Mouse (Mus musculus) heart, adult 2 months (tissue): ENCODE measurements at regions not wholly inside any gene's neighbourhood (a gene's known extent, or its start where the extent isn't known, plus 50 kb on each side); places are given as distances from the start of the nearest gene placed in this dataset.

Experiments used
- DNase-seq, 2 experiments: peaks; one replicate each; pipeline ENCODE4 v3.0.0; 2021
- H3K27ac ChIP-seq: fragments of 200-600 bp; 2 replicates; pipeline ENCODE4 v1.8.1; 2022
- H3K27me3 ChIP-seq: fragments of 200-500 bp; 2 replicates; pipeline ENCODE4 v1.6.1; 2012; ENCODE audit warnings: mild to moderate bottlenecking, low read length, inconsistent platforms, mixed read lengths; ENCODE audit not compliant: control insufficient read depth, insufficient read depth
- H3K36me3 ChIP-seq: fragments of 200-500 bp; 2 replicates; pipeline ENCODE4 v1.6.1; 2012; ENCODE audit warnings: low read length, inconsistent platforms; ENCODE audit not compliant: control insufficient read depth, insufficient read depth
- H3K4me1 ChIP-seq: fragments of 200-500 bp; 2 replicates; pipeline ENCODE4 v1.6.1; 2011; ENCODE audit warnings: low read length; ENCODE audit not compliant: control insufficient read depth, insufficient read depth
- H3K4me3 ChIP-seq: fragments of 200-600 bp; 2 replicates; pipeline ENCODE4 v1.8.1; 2022
- H3K79me2 ChIP-seq: fragments of 200-500 bp; replicated peaks from 2 replicates; pipeline ENCODE4 v1.6.1; 2012; ENCODE audit warnings: mild to moderate bottlenecking, inconsistent platforms, low read length, moderate library complexity, mixed read lengths; ENCODE audit not compliant: control insufficient read depth, insufficient read depth
- H3K9ac ChIP-seq: fragments of 200-500 bp; 2 replicates; pipeline ENCODE4 v1.6.1; 2012; ENCODE audit warnings: low read depth, mild to moderate bottlenecking, control low read depth, inconsistent platforms, low read length, mixed read lengths
- CTCF ChIP-seq: fragments of 200-600 bp; IDR thresholded peaks from 2 replicates; pipeline ENCODE4 v1.8.1; 2022; ENCODE audit warnings: antibody characterized with exemption, mild to moderate bottlenecking, moderate library complexity
- EP300 ChIP-seq: fragments of 200-500 bp; IDR thresholded peaks from 2 replicates; pipeline ENCODE4 v1.6.1; 2011; ENCODE audit warnings: low read depth, low read length, control low read depth; ENCODE audit not compliant: insufficient read depth
- POLR2A ChIP-seq: fragments of 200-500 bp; IDR thresholded peaks from 2 replicates; pipeline ENCODE4 v1.6.1; 2011; ENCODE audit warnings: mild to moderate bottlenecking, low read depth, low read length, control low read depth; ENCODE audit not compliant: insufficient read depth
- WGBS: fragments of 180-500 bp; shearing (Covaris S2); methylation state at CpG from one replicate; pipeline ENCODE4 v1.1.7; 2018; 5-methylcytosine and 5-hydroxymethylcytosine counted together
- intact Hi-C: fragments of 180-260 bp; cut with DNase I; formaldehyde crosslinking; loops from one replicate; pipeline ENCODE4 v1.15.1; 2025

DNA sequence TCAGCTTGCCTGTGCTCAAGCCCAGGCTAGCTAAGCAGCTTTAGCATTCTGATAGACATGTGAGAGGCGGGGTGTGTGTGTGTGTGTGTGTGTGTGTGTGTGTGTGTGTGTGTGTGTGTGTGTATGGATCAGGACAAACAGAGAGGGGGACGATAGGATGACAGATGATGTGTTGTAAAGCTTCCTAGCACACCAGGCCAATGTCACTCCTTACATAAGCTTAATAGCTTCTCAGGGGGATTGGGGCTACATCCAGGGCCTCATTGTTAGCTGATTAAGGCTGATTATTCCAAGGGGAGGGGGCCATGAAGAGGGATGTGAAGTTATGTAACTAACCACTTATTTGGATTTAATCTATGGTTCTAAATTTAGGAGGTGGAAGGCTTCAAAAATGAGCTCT is 76.9 kb downstream of the Lsm3 start:
- Histone ChIP-seq H3K4me1 (peaks cover 2% of the 10 kb centered on the region), H3K4me3 (no peak overlapping the region), H3K36me3 (no peaks in the 10 kb centered on the region), H3K79me2 (no peaks in the 10 kb centered on the region), H3K9ac (no peak overlapping the region), H3K27ac (no peak overlapping the region), H3K27me3 (no peaks in the 10 kb centered on the region)
- no peak for DNase-seq
- WGBS = 75% methylated on average over 2 of the region's 2 CpGs
- intact Hi-C loops = no loop called here
- no peak for TF ChIP-seq CTCF
- no peak for TF ChIP-seq EP300
- TF ChIP-seq POLR2A = no peak

DNA sequence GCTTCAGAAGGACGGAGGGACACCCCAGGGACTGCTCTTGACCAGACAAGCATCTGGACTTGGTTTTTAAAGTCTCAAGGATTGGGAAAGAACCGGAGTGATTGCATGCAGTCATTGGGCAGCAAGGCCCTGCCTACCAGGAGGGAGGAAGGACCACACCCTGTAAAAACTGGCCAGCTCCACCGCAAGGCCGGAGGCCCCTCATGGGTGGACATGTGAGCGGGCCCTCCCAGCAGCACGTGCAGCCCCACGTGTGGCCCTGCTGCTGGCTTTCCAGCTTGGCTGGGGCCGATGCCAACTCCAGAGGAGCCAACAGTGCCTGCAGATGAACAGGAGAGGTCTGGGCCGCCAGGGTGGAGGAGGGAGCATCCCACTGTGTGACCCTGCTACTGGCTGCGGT is 83.2 kb downstream of the Lsm3 start:
- Histone ChIP-seq H3K79me2 (no peaks in the 10 kb centered on the region), H3K4me1 (peaks cover 13% of the 10 kb centered on the region), H3K9ac (peak overlapping the region; percentile 28; the same call in 1 of the 2 replicates), H3K4me3 (no peak overlapping the region), H3K36me3 (no peaks in the 10 kb centered on the region), H3K27me3 (no peaks in the 10 kb centered on the region), H3K27ac (no peak overlapping the region; the same call in 1 of the 2 replicates)
- TF ChIP-seq CTCF = peak; percentile 46
- TF ChIP-seq POLR2A = peak; percentile 56
- TF ChIP-seq EP300 = peak; percentile 96
- intact Hi-C loops = loop anchor here (5.0 kb wide), 1 partner anchor 83 kb away; the partner anchor contains the start of gene Slc6a6
- peak; percentile 95 to 97 for DNase-seq
- 9% methylated on average over 10 of the region's 10 CpGs for WGBS

DNA sequence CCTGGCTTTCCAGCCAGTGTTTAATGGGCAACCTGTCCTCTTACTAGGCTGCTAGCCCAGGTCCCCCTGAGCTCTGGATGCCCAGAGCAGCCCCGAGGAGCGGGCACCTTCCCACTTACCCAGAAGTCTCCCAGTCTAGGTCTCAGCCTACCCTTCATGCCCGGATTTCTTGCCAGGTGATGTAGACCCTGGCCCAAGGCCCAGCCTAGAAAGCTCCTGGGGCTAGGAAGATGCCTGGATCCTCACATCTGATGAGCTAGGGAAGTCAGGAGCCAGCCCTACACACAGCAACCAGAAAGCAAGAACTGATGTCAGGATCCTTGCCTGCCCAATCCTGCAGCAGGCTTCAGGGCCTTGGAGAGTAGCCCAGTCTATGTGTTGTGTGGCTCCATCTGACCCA is 83.7 kb upstream of the Slc6a6 start:
- no peak overlapping the region for H3K27ac ChIP-seq
- 89% methylated on average over 3 of the region's 3 CpGs for WGBS

DNA sequence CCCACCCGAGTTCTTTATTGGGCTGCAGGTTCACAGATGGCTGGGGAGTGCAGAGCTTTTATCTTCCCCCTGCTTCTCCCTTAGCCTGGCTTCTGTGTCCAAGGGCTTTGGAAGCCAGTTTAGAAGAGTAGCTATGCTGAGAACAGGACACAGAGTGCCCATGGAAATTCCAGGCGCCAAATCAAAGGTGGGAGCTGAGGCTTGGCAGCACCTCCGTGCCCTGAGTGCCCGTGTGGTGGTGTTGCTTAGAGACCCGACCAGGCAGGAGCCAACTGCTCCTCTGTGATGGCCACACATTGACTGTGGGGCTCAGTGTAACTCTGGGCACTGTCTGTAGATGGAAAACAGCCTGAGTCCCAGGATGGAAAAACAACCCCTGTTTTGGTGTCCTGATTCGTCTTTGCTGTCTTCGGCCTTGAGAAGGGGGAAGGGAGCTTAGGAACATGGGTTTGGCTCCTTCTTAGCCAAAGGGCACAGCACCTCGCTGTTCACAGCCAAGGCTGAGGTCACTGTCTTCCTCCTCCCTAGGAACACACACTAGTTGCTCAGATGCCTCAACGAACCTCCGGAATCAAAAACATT is 77.1 kb upstream of the Slc6a6 start:
- intact Hi-C loops = no loop called here
- Histone ChIP-seq H3K27me3 (no peaks in the 10 kb centered on the region), H3K79me2 (no peaks in the 10 kb centered on the region), H3K9ac (no peak overlapping the region), H3K4me3 (no peak overlapping the region), H3K4me1 (peaks cover 7% of the 10 kb centered on the region), H3K27ac (no peak overlapping the region), H3K36me3 (no peaks in the 10 kb centered on the region)
- no peak for TF ChIP-seq CTCF
- TF ChIP-seq EP300 = peak; percentile 88
- no peak for TF ChIP-seq POLR2A
- DNase-seq = peak in 1 of 2 experiments; percentile 61
- 62% methylated on average over 10 of the region's 10 CpGs for WGBS

More for the DNA sequence above, 83.7 kb upstream of the Slc6a6 start:
- DNase-seq = no peak
- no peak for TF ChIP-seq CTCF
- TF ChIP-seq EP300 = no peak
- TF ChIP-seq POLR2A = no peak
- intact Hi-C loops = no loop called here
- Histone ChIP-seq H3K79me2 (no peaks in the 10 kb centered on the region), H3K4me3 (no peak overlapping the region), H3K9ac (no peak overlapping the region), H3K36me3 (no peaks in the 10 kb centered on the region), H3K4me1 (peaks cover 13% of the 10 kb centered on the region), H3K27me3 (no peaks in the 10 kb centered on the region)

DNA sequence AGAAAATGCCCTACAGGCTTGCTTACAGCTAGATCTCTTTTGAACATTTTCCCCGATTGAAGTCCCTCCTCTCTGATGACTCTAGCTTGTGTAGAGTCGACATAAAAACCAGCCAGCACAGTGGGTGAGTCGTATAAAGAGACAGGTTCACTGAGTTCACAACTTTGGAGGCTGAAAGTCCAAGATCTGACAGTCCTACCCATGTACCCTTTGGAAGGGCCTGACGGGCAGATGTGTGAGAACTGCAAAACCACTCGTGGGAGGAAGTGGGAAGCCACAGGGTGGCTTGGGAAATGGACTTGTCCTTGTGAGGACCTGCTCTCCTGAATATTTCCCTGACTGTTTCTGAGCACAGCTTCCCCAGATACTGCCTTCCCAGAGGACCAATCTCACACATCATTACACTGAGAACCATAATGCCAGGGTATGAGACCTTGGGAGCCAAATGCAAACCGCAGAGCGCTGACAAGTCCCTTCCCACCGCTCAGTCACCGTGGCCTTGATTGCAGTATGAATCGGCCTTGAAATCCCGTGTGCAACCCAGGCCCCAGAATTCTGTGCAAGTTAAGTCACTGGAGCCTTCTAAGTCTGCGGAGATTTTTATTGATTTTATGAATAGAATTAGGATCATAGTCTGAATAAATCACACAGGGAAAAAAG is 76.1 kb upstream of the Slc6a6 start:
- no peak overlapping the region for H3K4me3 ChIP-seq
- H3K36me3 ChIP-seq = no peaks in the 10 kb centered on the region
- H3K27me3 ChIP-seq = no peaks in the 10 kb centered on the region
- no peak overlapping the region for H3K27ac ChIP-seq
- no peak for TF ChIP-seq POLR2A
- no peak for TF ChIP-seq CTCF
- TF ChIP-seq EP300 = no peak
- H3K79me2 ChIP-seq = no peaks in the 10 kb centered on the region
- WGBS = 88% methylated on average over 12 of the region's 12 CpGs
- H3K9ac ChIP-seq = no peak overlapping the region
- intact Hi-C loops = no loop called here
- H3K4me1 ChIP-seq = peaks cover 5% of the 10 kb centered on the region; the same call in 1 of the 2 replicates
- DNase-seq = no peak

DNA sequence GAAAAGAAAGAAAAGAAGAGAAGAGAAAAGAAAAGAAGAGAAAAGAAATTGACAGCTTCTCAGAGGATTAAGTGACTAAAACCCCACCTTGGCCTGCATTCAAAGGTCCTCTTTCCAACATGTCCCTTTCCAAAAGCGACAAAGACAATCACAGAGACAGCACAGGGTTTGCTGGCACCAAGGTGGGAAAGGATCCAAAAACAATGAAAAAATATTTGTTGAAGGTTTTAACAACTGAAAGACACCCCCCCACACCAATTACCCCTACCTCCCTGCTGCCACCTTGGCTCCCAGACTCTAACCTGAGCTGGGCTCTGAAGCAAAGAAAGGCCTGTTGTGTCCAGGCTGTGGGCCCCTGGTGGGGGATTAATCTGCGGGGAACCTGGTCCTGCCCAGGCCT is 74.2 kb upstream of the Slc6a6 start:
- TF ChIP-seq POLR2A (no peak), CTCF (no peak), EP300 (no peak)

More for the DNA sequence above, 74.2 kb upstream of the Slc6a6 start:
- no peaks in the 10 kb centered on the region for H3K79me2 ChIP-seq
- 72% methylated on average over 2 of the region's 2 CpGs for WGBS
- no peak overlapping the region for H3K9ac ChIP-seq
- no peak overlapping the region for H3K27ac ChIP-seq
- no peaks in the 10 kb centered on the region for H3K27me3 ChIP-seq
- H3K4me1 ChIP-seq = peaks cover 5% of the 10 kb centered on the region; the same call in 1 of the 2 replicates
- H3K36me3 ChIP-seq = no peaks in the 10 kb centered on the region
- intact Hi-C loops = no loop called here
- H3K4me3 ChIP-seq = no peak overlapping the region
- DNase-seq = no peak
